Mouse (Mus musculus) thymus, postnatal 25 days (tissue): ENCODE results near the gene Med21.

Source experiments
- DNase-seq: peaks from one replicate; pipeline ENCODE4 v3.0.0; 2022

Med21 gene

DNA sequence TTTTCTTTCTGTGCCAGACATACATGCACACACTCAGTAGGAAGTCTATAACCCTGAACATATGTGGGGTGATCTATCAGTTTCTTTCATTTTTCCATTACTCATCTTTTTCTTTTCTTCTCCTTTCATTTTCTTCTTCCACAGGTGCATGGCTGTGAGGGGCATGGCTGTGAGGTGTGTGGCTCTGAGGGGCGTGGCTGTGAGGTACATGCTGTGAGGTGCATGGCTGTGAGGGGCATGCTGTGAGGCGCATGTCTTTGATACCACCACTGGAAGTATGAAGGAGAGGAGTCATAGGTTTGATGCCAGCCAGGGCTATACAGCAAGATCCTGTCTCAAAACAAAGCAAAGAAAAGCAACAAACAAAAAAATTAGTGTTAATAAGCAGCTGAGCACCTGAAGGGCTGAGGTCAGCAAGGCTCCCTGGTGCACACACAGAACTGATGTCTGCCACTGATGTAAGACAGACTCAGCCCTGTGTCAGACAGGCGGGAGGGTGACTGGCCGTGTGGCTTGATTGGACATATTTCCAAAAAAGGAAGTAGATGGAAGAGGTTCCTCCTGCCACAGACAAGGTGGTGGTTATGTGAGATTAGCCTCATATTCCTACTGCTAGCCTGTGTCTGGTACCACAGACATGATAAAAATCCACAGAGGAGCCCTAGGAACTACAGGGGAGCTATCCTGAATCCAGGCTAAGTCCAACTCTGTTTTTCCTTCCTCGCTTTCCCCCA, 44.3 kb downstream of the Med21 start:
- DNase-seq: no peak

DNA sequence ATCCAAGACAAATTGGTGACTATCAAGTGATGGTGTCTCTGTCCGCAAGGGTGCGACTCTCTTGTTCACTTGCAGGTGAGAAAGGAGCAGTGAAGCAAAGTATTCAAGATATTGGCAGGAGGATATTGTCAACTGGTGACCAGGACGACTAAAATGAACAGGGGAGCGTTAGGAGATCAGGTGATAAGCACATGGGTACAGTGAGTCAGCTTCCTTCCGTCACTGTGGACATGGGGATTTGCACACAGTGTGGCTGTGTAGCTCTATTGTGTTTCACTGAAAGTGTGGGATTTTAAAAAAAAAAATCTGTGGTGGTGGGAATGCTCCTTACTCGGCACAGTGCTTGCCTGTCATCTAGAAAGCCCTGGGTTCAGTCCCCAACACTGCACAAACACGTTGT, 45.7 kb downstream of the Med21 start:
- no peak for DNase-seq

DNA sequence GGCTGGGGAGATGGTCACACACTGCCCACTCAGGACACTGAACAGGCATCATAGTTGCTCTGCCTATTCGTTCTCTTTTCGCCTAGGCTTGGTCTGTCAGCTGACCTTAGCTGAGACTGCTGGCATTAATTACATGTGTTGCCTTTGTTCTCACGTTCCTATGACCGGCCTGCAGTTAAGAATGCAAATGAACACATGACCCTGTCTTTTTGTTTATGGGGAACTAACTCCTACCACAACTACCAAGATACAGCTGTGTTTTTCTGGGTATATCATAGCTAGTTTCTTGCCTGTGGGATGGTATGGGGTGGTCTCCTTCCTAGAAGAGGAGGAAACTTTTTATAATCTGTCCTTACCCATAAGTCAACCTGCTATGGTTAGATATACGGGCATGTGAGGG, 46.5 kb downstream of the Med21 start:
- DNase-seq: no peak

DNA sequence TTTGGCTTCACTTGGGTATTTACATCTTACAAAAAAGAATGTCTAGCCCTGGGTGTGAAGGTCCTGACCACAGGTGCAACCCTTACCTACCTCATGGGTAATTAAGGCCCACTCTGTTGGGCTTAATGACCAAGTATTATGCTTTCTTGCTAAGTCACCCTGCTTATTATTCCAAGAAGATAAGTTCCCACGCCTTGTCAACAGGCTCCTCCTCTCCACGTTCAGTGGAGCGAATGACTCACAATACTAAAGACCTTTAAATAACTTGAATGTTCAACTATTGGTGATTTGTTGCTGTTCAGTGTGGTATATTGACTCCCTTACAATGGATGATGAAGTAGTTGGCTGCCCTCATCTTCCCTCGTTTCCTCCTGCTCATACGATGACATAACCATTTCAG, 55.4 kb downstream of the Med21 start:
- DNase-seq: no peak

DNA sequence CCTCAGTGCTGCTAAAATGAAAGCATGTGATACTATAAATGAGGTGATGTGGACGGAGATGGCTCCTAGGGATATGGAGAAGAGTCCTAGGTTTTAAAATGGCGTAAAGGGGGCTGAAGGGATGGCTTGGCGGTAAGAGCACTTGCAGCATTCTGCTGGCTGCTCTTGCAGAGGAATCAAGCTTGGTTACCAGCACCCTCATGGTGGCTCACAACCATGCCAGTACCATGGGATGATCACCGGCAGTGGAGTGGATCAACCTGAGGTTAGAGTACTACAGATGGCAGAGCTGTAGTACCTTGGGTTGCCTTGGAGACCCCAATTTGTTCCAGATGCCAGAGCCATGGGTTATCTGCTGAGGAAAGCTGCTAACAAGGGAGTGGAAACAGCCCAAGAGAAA, 56.0 kb downstream of the Med21 start:
- DNase-seq: no peak
